Mouse (Mus musculus): ENCODE results near the gene Hoxb5. TPM values are rescaled to one million over a fixed set of nuclear protein-coding genes. Genes with fewer than 3 reads are reported as not detected.

The Hoxb5 gene
- polyA plus RNA-seq, 1 experiment from 2014 or later = 157 TPM

- H3K27me3 ChIP-seq (ENCODE audit: control insufficient read depth, insufficient read depth, low read length) = peaks cover 49% of the 10 kb centered on the region
- DNase-seq (ENCODE audit: low spot score) (peak; percentile 73), ATAC-seq (ENCODE audit: low FRiP score) (peak; percentile 52; the same call in 1 of the 2 replicates)
- 4% methylated on average over 11 of the region's 11 CpGs for WGBS
- H3K27ac ChIP-seq = peak overlapping the region; percentile 99
- peak overlapping the region; percentile 68 for H3K4me3 ChIP-seq (replicated peaks; ENCODE audit: low read length)
- H3K9ac ChIP-seq = peak overlapping the region; percentile 98
- H3K36me3 ChIP-seq (replicated peaks; ENCODE audit: control insufficient read depth, insufficient read depth) = 0 out of 2 replicates have a peak, but pooled peaks cover 9% of the 10 kb centered on the region
- H3K4me1 ChIP-seq (replicated peaks; ENCODE audit: control insufficient read depth, insufficient read depth, low read length) = peaks cover 38% of the 10 kb centered on the region
- H3K4me2 ChIP-seq (replicated peaks) = peak overlapping the region; percentile 71
- H3K9me3 ChIP-seq (ENCODE audit: control insufficient read depth, low read length) = no peaks in the 10 kb centered on the region
Measured at GRCm38 (mm10) chr11:96351312-96351711, 48.2 kb downstream of the Hoxb5 start.

- Histone ChIP-seq H3K27ac (peak overlapping the region; percentile 99), H3K9me3 (ENCODE audit: control insufficient read depth, low read length) (no peaks in the 10 kb centered on the region), H3K4me2 (replicated peaks) (peak overlapping the region; percentile 71), H3K9ac (peak overlapping the region; percentile 98), H3K36me3 (replicated peaks; ENCODE audit: control insufficient read depth, insufficient read depth) (0 out of 2 replicates have a peak, but pooled peaks cover 9% of the 10 kb centered on the region), H3K27me3 (ENCODE audit: control insufficient read depth, insufficient read depth, low read length) (peaks cover 49% of the 10 kb centered on the region), H3K4me3 (replicated peaks; ENCODE audit: low read length) (peak overlapping the region; percentile 68), H3K4me1 (replicated peaks; ENCODE audit: control insufficient read depth, insufficient read depth, low read length) (peaks cover 33% of the 10 kb centered on the region)
- DNase-seq (ENCODE audit: low spot score) = peak; percentile 75
- 1% methylated on average over 22 of the region's 22 CpGs for WGBS
- ATAC-seq (ENCODE audit: low FRiP score) = peak; percentile 69; the same call in 1 of the 2 replicates
Measured at GRCm38 (mm10) chr11:96351831-96352230, 48.7 kb downstream of the Hoxb5 start.

GRCm38 (mm10) chr11:96352691-96353521 is 49.8 kb downstream of the Hoxb5 start:
- H3K9ac ChIP-seq = peak overlapping the region; percentile 98

GRCm38 (mm10) chr11:96353522-96353841 is 50.3 kb downstream of the Hoxb5 start:
- H3K4me1 ChIP-seq (replicated peaks; ENCODE audit: control insufficient read depth, insufficient read depth, low read length) = peaks cover 26% of the 10 kb centered on the region
- DNase-seq (ENCODE audit: low spot score) (no peak), ATAC-seq (ENCODE audit: low FRiP score) (no peak)
- 0 out of 2 replicates have a peak, but pooled peaks cover 9% of the 10 kb centered on the region for H3K36me3 ChIP-seq (replicated peaks; ENCODE audit: control insufficient read depth, insufficient read depth)
- H3K27me3 ChIP-seq (ENCODE audit: control insufficient read depth, insufficient read depth, low read length) = peaks cover 53% of the 10 kb centered on the region
- H3K9ac ChIP-seq = peak overlapping the region; percentile 98
- H3K4me3 ChIP-seq (replicated peaks; ENCODE audit: low read length) = peak overlapping the region; percentile 68
- H3K9me3 ChIP-seq (ENCODE audit: control insufficient read depth, low read length) = no peaks in the 10 kb centered on the region
- 2% methylated on average over 14 of the region's 14 CpGs for WGBS
- H3K4me2 ChIP-seq (replicated peaks) = peak overlapping the region; percentile 71
- peak overlapping the region; percentile 99 for H3K27ac ChIP-seq

More at GRCm38 (mm10) chr11:96352691-96353521, 49.8 kb downstream of the Hoxb5 start:
- 0 out of 2 replicates have a peak, but pooled peaks cover 9% of the 10 kb centered on the region for H3K36me3 ChIP-seq (replicated peaks; ENCODE audit: control insufficient read depth, insufficient read depth)
- H3K4me3 ChIP-seq (replicated peaks; ENCODE audit: low read length) = peak overlapping the region; percentile 68
- peak overlapping the region; percentile 71 for H3K4me2 ChIP-seq (replicated peaks)
- DNase-seq (ENCODE audit: low spot score) (no peak), ATAC-seq (ENCODE audit: low FRiP score) (no peak)
- peaks cover 31% of the 10 kb centered on the region for H3K4me1 ChIP-seq (replicated peaks; ENCODE audit: control insufficient read depth, insufficient read depth, low read length)
- H3K9me3 ChIP-seq (ENCODE audit: control insufficient read depth, low read length) = no peaks in the 10 kb centered on the region
- peaks cover 53% of the 10 kb centered on the region for H3K27me3 ChIP-seq (ENCODE audit: control insufficient read depth, insufficient read depth, low read length)
- H3K27ac ChIP-seq = peak overlapping the region; percentile 99
- under 1% methylated on average over 74 of the region's 75 CpGs for WGBS

GRCm38 (mm10) chr11:96353939-96354338 is 50.8 kb downstream of the Hoxb5 start:
- Histone ChIP-seq H3K4me1 (replicated peaks; ENCODE audit: control insufficient read depth, insufficient read depth, low read length) (peaks cover 22% of the 10 kb centered on the region), H3K27me3 (ENCODE audit: control insufficient read depth, insufficient read depth, low read length) (peaks cover 52% of the 10 kb centered on the region), H3K9ac (peak overlapping the region; percentile 98), H3K36me3 (replicated peaks; ENCODE audit: control insufficient read depth, insufficient read depth) (0 out of 2 replicates have a peak, but pooled peaks cover 9% of the 10 kb centered on the region), H3K4me3 (replicated peaks; ENCODE audit: low read length) (peak overlapping the region; percentile 68), H3K27ac (peak overlapping the region; percentile 99), H3K9me3 (ENCODE audit: control insufficient read depth, low read length) (no peaks in the 10 kb centered on the region), H3K4me2 (replicated peaks) (peak overlapping the region; percentile 71)
- WGBS = 2% methylated on average over 8 of the region's 8 CpGs
- ATAC-seq (ENCODE audit: low FRiP score) (no peak), DNase-seq (ENCODE audit: low spot score) (no peak)

- WGBS = under 1% methylated on average over 25 of the region's 25 CpGs
Measured at GRCm38 (mm10) chr11:96354376-96354775, 51.2 kb downstream of the Hoxb5 start.

GRCm38 (mm10) chr11:96354801-96355311 is 51.7 kb downstream of the Hoxb5 start:
- peaks cover 53% of the 10 kb centered on the region for H3K27me3 ChIP-seq (ENCODE audit: control insufficient read depth, insufficient read depth, low read length)
- H3K9ac ChIP-seq = peak overlapping the region; percentile 98
- H3K4me2 ChIP-seq (replicated peaks) = peak overlapping the region; percentile 71
- peaks cover 14% of the 10 kb centered on the region for H3K4me1 ChIP-seq (replicated peaks; ENCODE audit: control insufficient read depth, insufficient read depth, low read length)
- H3K36me3 ChIP-seq (replicated peaks; ENCODE audit: control insufficient read depth, insufficient read depth) = 0 out of 2 replicates have a peak, but pooled peaks cover 9% of the 10 kb centered on the region
- H3K9me3 ChIP-seq (ENCODE audit: control insufficient read depth, low read length) = no peaks in the 10 kb centered on the region
- ATAC-seq (ENCODE audit: low FRiP score) = no peak
- WGBS = 3% methylated on average over 9 of the region's 9 CpGs
- DNase-seq (ENCODE audit: low spot score) = no peak
- peak overlapping the region; percentile 99 for H3K27ac ChIP-seq
- H3K4me3 ChIP-seq (replicated peaks; ENCODE audit: low read length) = peak overlapping the region; percentile 68

More at GRCm38 (mm10) chr11:96354376-96354775, 51.2 kb downstream of the Hoxb5 start:
- H3K27me3 ChIP-seq (ENCODE audit: control insufficient read depth, insufficient read depth, low read length) = peaks cover 53% of the 10 kb centered on the region
- H3K4me3 ChIP-seq (replicated peaks; ENCODE audit: low read length) = peak overlapping the region; percentile 68
- H3K36me3 ChIP-seq (replicated peaks; ENCODE audit: control insufficient read depth, insufficient read depth) = 0 out of 2 replicates have a peak, but pooled peaks cover 9% of the 10 kb centered on the region
- H3K4me1 ChIP-seq (replicated peaks; ENCODE audit: control insufficient read depth, insufficient read depth, low read length) = peaks cover 18% of the 10 kb centered on the region
- DNase-seq (ENCODE audit: low spot score) (no peak), ATAC-seq (ENCODE audit: low FRiP score) (no peak)
- H3K9me3 ChIP-seq (ENCODE audit: control insufficient read depth, low read length) = no peaks in the 10 kb centered on the region
- peak overlapping the region; percentile 98 for H3K9ac ChIP-seq
- H3K27ac ChIP-seq = peak overlapping the region; percentile 99
- peak overlapping the region; percentile 71 for H3K4me2 ChIP-seq (replicated peaks)
